Mouse (Mus musculus) E14TG2a.4 (cell line): Measurements from ENCODE around the gene Synpo2.

ENCODE experiments used
- CTCF ChIP-seq: conservative IDR thresholded peaks from 2 replicates; pipeline ENCODE4 v1.5.1; 2014; ENCODE audit warnings: low read length
- NANOG ChIP-seq: IDR thresholded peaks from 2 replicates; pipeline ENCODE4 v1.6.1; 2014; ENCODE audit warnings: borderline replicate concordance, low read length, mixed read lengths

DNA sequence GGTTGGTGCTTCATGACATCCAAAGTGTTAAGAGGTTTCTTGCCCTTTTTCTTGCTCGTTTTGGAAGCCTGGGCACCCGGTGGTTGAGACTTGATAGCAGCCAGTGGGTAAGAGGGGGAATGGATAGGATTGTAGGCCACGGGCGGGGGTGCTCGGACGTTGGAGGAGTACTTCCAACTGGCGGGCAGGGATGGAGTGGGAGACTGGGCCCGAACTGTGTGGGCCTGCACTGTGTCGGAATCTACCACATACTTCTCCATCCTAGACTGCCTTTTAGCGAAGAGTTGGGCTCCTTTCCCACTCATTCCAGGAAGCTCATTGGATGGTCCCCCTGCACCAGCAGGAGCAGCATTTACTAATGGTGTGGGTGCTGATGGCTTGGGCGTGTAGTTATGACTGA, 123.2 kb downstream of the Synpo2 start:
- TF ChIP-seq CTCF (no peak), NANOG (no peak)
